Mouse (Mus musculus) limb, embryonic 15.5 days (tissue): ENCODE measurements around the gene Icam1. TPM values are rescaled to one million over a fixed set of nuclear protein-coding genes. Genes with fewer than 3 reads are reported as not detected.
A peak's percentile ranks its signal among the peaks of the same experiment; 100 is the strongest.

Source experiments
- ATAC-seq: fragments of 200-750 bp; cut with Nextera tagmentation; 2 replicates; pipeline ENCODE4 v1.8.0; 2017; ENCODE audit warnings: low read depth, moderate TSS enrichment; ENCODE audit not compliant: insufficient number of reproducible peaks, low FRiP score, low TSS enrichment
- H3K27ac ChIP-seq: fragments of 300-500 bp; sonication (generic); 2 replicates; pipeline ENCODE4 v1.5.1; 2015; ENCODE audit warnings: moderate library complexity, mild to moderate bottlenecking, inconsistent platforms
- H3K27me3 ChIP-seq: fragments of 300-500 bp; sonication (generic); 2 replicates; pipeline ENCODE4 v1.6.1; 2015; ENCODE audit warnings: inconsistent platforms
- H3K36me3 ChIP-seq: fragments of 300-500 bp; sonication (generic); 2 replicates; pipeline ENCODE4 v1.6.1; 2015; ENCODE audit warnings: inconsistent platforms
- H3K4me1 ChIP-seq: fragments of 300-500 bp; sonication (generic); 2 replicates; pipeline ENCODE4 v1.6.1; 2015; ENCODE audit warnings: inconsistent platforms
- H3K4me2 ChIP-seq: fragments of 300-500 bp; sonication (generic); 2 replicates; pipeline ENCODE4 v1.6.1; 2015; ENCODE audit warnings: mild to moderate bottlenecking, inconsistent platforms
- H3K4me3 ChIP-seq: fragments of 300-500 bp; sonication (generic); 2 replicates; pipeline ENCODE4 v1.5.1; 2015; ENCODE audit warnings: mild to moderate bottlenecking, inconsistent platforms
- H3K9ac ChIP-seq: fragments of 300-500 bp; sonication (generic); 2 replicates; pipeline ENCODE4 v1.6.1; 2015; ENCODE audit warnings: inconsistent platforms
- H3K9me3 ChIP-seq: fragments of 300-500 bp; sonication (generic); 2 replicates; pipeline ENCODE4 v1.6.1; 2016; ENCODE audit warnings: inconsistent platforms
- whole genome bisulfite sequencing: fragments of 180-500 bp; shearing (Covaris S2); methylation state at CpG from one replicate; pipeline ENCODE4 v1.1.7; 2015; 5-methylcytosine and 5-hydroxymethylcytosine counted together
- polyA plus RNA-seq: library from polyadenylated mRNA; unstranded; fragments of >200 nt; fragmentation: Nextera tagmentation; extraction: Ambion mirVana; gene quantifications from 2 replicates; pipeline ENCODE4 v1.2.1, GENCODE M21; 2015

Icam1 gene
- polyA plus RNA-seq, 1 experiment from 2014 or later = 23.4 TPM

DNA sequence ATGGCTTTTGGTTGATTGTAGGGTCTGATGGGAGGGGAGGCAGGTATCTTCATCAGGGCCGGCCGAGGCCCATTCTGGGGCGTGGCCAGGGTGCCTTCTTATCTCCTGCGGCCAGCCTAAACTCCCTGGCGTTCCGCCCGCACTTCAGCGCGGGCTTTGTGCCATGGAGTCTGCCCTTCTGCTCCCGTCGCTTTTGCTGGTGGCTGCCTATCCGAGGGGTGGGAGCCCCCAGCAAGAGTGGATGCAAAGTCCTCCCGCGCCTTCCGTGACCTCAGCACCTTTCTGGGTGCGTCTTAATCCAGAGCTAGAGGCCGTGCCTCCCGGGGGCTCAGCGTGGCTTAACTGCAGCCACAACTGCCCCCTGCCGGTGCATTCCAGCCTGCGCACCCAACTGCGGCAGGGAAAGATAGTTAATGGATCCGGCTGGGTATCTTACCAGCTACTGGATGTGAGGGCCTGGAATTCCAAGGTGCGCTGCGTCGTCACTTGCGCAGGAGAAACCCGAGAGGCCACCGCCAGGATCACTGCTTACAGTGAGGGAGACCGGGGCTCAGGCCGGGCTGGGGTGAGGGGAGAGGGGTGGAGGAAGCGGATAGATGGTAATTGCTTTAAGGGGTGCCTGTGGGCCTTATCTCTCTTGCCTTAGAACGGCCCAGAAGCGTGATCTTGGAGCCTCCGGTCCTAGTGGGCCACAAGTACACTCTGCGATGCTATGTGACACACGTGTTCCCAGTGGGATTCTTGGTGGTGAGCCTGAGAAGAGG is 13.7 kb downstream of the Icam1 start, which contains the start of gene Icam4:
Icam4 (plus strand) TSS at position 83 of the 764 bp plus-strand sequence.
- Histone ChIP-seq H3K27ac (no peak within 1 kb of the TSS), H3K4me1 (peaks cover 45% of the 10 kb centered on the region), H3K9me3 (no peaks in the 10 kb centered on the region), H3K36me3 (peaks cover 11% of the 10 kb centered on the region; the same call in 1 of the 2 replicates), H3K27me3 (peaks cover 61% of the 10 kb centered on the region), H3K4me2 (peak within 1 kb of the TSS; percentile 98), H3K4me3 (peak within 1 kb of the TSS; percentile 54), H3K9ac (0 out of 2 replicates have a peak within 1 kb of the TSS, but pooled peaks have one; percentile 14)
- 3% methylated on average over 37 of the region's 37 CpGs for WGBS
- ATAC-seq = no peak

DNA sequence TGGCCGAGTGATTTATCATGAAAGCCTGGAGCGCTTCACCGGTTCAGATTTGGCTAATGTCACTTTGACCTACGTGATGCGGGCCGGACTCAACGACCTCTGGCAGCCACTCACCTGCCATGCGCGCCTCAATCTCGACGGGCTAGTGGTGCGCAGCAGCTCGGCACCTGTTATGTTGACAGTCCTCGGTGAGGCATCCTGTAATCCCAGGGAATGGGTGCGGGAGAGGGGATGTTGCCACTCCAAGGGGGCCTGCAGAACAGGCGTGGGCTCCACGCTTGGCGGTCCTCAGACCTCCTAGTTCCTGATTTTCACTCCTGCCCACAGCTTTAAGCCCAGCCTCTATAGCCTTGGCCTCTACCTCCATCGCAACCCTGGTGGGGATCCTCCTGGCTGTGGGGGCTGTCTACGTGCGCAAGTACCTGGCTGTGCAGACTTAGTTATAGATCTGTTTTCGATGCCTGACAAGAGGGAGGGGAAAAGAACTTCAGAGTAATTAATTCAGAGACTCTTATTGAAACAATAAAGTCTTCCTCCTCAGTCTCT is 14.3 kb downstream of the Icam1 start:
- H3K27me3 ChIP-seq = peaks cover 68% of the 10 kb centered on the region
- no peak for ATAC-seq
- peaks cover 50% of the 10 kb centered on the region for H3K4me1 ChIP-seq
- 23% methylated on average over 22 of the region's 22 CpGs for WGBS
- H3K4me3 ChIP-seq = peak overlapping the region; percentile 54
- peak overlapping the region; percentile 98 for H3K4me2 ChIP-seq
- no peak overlapping the region for H3K27ac ChIP-seq
- peaks cover 11% of the 10 kb centered on the region; the same call in 1 of the 2 replicates for H3K36me3 ChIP-seq
- no peak overlapping the region for H3K9ac ChIP-seq
- H3K9me3 ChIP-seq = no peaks in the 10 kb centered on the region

DNA sequence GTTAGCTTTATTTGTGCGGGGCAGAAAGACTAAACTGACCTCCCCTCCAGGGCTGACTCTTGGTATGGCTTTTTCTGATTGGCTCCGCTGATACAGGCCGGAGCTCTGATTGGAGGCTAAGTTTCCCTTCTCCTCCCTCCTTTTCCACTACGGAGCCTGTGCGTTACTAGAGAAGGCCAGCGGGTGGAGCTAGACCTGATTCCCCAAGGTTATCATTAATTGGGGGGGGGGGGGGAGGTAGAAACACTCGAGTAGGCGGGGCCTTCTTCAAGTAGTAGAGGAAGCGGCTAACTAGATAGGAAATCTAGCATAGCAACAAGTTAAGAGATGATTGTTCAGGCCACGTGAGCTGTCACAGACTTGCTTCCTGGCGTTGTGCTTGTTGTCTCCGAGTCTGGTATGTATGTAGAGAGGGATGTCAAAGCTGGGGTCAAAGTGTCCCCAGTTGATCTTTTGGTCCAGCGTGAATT is 15.0 kb downstream of the Icam1 start:
- H3K9ac ChIP-seq = 0 out of 2 replicates have a peak overlapping the region, but pooled peaks have one; percentile 2
- peaks cover 74% of the 10 kb centered on the region for H3K27me3 ChIP-seq
- H3K36me3 ChIP-seq = peaks cover 11% of the 10 kb centered on the region; the same call in 1 of the 2 replicates
- peak overlapping the region; percentile 98 for H3K4me2 ChIP-seq
- peaks cover 53% of the 10 kb centered on the region for H3K4me1 ChIP-seq
- peak; percentile 53; the same call in 1 of the 2 replicates for ATAC-seq
- peak overlapping the region; percentile 40 for H3K27ac ChIP-seq
- WGBS = 2% methylated on average over 13 of the region's 13 CpGs
- H3K9me3 ChIP-seq = no peaks in the 10 kb centered on the region
- peak overlapping the region; percentile 54 for H3K4me3 ChIP-seq

DNA sequence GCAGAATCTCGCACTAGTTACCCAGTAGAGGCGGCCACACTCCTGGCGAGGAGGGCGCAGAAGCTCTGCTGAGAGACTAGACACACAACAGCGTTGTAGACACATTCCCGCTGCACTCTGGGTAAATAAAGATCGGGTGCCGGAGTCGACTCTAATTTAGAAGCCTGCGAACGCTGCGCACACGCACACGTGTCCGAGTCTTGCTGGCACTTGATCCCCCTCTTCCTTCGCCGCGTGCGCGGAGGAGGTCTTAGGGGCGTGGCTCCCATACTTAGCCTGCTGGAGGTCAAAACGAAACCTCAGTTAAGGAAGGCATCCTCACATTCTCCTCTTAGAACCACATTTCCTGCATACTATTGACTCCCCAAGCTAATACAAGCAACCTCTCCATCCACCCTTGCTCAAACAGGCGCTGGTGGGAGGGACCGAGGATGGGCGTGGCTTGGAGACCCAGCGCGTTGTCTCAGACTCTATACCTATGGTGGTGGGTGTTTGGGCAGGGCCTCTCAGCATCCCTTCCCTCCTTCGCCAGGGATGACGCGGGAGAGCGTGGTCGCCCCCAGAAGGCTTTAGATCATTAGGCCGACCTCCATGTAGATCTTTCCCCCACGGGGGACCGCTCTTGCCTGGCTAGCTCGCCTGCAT is 15.6 kb downstream of the Icam1 start:
- Histone ChIP-seq H3K36me3 (peaks cover 11% of the 10 kb centered on the region; the same call in 1 of the 2 replicates), H3K4me3 (peak overlapping the region; percentile 54), H3K27me3 (peaks cover 80% of the 10 kb centered on the region), H3K4me2 (peak overlapping the region; percentile 98), H3K4me1 (peaks cover 57% of the 10 kb centered on the region), H3K9me3 (no peaks in the 10 kb centered on the region), H3K9ac (0 out of 2 replicates have a peak overlapping the region, but pooled peaks have one; percentile 2), H3K27ac (peak overlapping the region; percentile 40)
- WGBS = under 1% methylated on average over 36 of the region's 36 CpGs
- ATAC-seq = peak; percentile 3; the same call in 1 of the 2 replicates

DNA sequence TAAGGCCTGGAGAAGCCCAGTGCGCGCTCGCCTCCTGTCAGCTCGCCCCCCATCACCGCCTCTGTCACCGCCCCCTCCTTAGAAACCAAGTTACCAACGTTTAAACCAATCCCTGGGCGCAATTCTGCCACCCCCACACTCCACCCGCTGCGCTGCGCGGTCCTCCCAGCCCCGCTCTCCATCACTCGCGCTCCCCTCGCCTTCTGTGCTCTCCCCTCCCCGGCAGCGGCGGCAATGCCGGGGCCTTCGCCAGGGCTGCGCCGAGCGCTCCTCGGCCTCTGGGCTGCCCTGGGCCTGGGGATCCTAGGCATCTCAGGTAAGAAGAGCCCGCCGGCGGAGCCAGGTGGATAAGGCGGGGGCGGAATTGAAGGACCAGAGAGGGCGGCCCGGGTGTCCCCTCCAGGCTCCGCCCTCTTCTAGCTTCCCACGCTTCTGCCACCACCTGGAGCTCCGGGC is 16.1 kb downstream of the Icam1 start, which contains the start of gene Icam5:
Icam5 (plus strand) TSS at position 178 of the 456 bp plus-strand sequence.
- peak within 1 kb of the TSS; percentile 31; the same call in 1 of the 2 replicates for H3K9ac ChIP-seq
- peaks cover 63% of the 10 kb centered on the region for H3K4me1 ChIP-seq
- under 1% methylated on average over 35 of the region's 35 CpGs for WGBS
- peaks cover 86% of the 10 kb centered on the region for H3K27me3 ChIP-seq
- H3K4me3 ChIP-seq = peak within 1 kb of the TSS; percentile 54
- H3K36me3 ChIP-seq = peaks cover 6% of the 10 kb centered on the region; the same call in 1 of the 2 replicates
- no peaks in the 10 kb centered on the region for H3K9me3 ChIP-seq
- ATAC-seq = no peak
- peak within 1 kb of the TSS; percentile 40 for H3K27ac ChIP-seq
- H3K4me2 ChIP-seq = peak within 1 kb of the TSS; percentile 99

DNA sequence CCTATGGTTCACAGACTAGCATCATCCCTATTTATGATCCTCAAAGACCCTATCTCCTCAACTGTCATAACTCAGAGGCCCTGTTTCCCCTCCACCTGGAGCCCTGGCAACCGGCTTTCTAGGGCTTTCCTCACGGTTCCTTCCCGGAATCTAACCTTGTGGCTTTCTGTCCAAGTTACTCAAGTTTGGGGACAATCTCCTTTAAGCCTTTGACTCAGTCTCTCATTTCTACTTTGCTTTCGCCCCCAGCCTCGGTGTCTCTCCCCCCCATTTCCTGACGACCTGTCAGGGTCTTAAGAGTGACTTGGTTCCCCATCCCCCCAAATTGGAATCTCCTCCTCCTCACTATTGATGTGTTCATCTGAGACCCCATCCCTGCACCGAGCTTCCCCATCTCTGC is 16.7 kb downstream of the Icam1 start:
- no peak for ATAC-seq
- WGBS = 5% methylated on average over 7 of the region's 7 CpGs
- Histone ChIP-seq H3K9ac (no peak overlapping the region), H3K36me3 (0 out of 2 replicates have a peak, but pooled peaks cover 1% of the 10 kb centered on the region), H3K4me3 (peak overlapping the region; percentile 54), H3K4me2 (peak overlapping the region; percentile 99), H3K27ac (no peak overlapping the region), H3K27me3 (peaks cover 88% of the 10 kb centered on the region), H3K9me3 (no peaks in the 10 kb centered on the region), H3K4me1 (peaks cover 68% of the 10 kb centered on the region)

DNA sequence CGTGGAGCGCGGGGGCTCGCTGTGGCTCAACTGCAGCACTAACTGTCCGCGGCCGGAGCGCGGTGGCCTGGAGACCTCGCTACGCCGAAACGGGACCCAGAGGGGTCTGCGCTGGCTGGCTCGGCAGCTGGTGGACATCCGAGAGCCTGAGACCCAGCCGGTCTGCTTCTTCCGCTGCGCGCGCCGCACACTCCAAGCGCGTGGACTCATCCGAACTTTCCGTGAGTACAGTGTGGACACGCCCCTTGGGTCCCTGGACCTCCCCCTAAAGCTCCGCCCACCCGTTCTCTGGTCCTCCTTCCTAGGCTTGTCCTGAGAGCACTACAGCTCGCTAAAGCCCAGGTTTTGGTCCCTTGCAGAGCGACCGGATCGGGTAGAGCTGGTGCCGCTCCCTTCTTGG is 17.4 kb downstream of the Icam1 start:
- Histone ChIP-seq H3K9me3 (no peaks in the 10 kb centered on the region), H3K27me3 (peaks cover 93% of the 10 kb centered on the region), H3K36me3 (no peaks in the 10 kb centered on the region), H3K27ac (no peak overlapping the region), H3K4me2 (peak overlapping the region; percentile 99), H3K4me3 (peak overlapping the region; percentile 54), H3K9ac (0 out of 2 replicates have a peak overlapping the region, but pooled peaks have one; percentile 26), H3K4me1 (peaks cover 73% of the 10 kb centered on the region)
- 1% methylated on average over 34 of the region's 34 CpGs for WGBS
- peak; percentile 52; the same call in 1 of the 2 replicates for ATAC-seq

DNA sequence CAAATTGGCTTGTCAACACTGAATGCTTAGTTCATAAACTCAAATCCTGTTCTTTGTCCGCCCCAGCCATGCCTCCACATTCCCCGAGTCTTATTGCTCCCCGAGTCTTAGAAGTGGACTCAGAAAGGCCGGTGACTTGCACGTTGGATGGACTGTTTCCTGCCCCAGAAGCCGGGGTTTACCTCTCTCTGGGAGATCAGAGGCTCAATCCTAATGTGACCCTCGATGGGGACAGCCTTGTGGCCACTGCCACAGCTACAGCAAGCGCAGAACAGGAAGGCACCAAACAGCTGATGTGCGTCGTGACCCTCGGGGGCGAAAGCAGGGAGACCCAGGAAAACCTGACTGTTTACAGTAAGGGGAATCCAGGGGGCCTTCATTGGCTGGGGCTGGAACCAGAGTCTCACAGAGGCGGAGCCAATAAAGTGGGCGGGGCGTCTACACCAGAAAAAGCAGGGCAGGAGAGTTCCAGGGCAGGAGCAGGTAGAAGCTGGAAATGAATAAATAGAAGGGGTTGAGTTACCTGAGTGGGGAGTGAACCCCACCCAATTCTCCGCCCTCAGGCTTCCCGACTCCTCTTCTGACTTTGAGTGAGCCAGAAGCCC is 18.8 kb downstream of the Icam1 start:
- peaks cover 93% of the 10 kb centered on the region for H3K27me3 ChIP-seq
- 4% methylated on average over 17 of the region's 17 CpGs for WGBS
- H3K4me1 ChIP-seq = peaks cover 68% of the 10 kb centered on the region
- ATAC-seq = no peak
- H3K4me3 ChIP-seq = no peak overlapping the region; the same call in 1 of the 2 replicates
- peak overlapping the region; percentile 4; the same call in 1 of the 2 replicates for H3K4me2 ChIP-seq
- H3K9ac ChIP-seq = no peak overlapping the region
- no peak overlapping the region for H3K27ac ChIP-seq
- H3K9me3 ChIP-seq = no peaks in the 10 kb centered on the region
- no peaks in the 10 kb centered on the region for H3K36me3 ChIP-seq

DNA sequence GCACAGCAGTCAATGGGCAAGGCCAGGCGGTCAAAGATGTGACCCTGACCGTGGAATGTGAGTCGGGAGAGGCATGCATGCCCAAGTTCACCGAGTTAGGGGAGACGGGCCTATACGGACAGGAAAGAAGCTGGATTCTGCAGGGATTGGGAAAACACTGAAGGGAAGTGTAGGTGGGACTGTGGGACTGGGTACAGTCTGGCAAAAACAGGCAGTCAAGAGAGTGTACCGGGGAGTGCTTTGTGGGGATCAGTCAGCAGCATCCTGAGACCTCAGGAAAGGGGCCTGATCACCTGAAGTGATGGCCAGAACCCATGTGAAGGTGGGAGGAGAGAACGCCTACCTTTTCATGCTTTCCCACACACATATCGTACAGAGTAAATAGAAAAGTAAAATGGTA is 19.8 kb downstream of the Icam1 start:
- H3K4me1 ChIP-seq = peaks cover 58% of the 10 kb centered on the region
- H3K27me3 ChIP-seq = peaks cover 92% of the 10 kb centered on the region
- WGBS = 22% methylated on average over 9 of the region's 9 CpGs
- no peak overlapping the region for H3K9ac ChIP-seq
- H3K9me3 ChIP-seq = no peaks in the 10 kb centered on the region
- no peak overlapping the region for H3K4me3 ChIP-seq
- H3K27ac ChIP-seq = no peak overlapping the region
- no peaks in the 10 kb centered on the region for H3K36me3 ChIP-seq
- no peak for ATAC-seq
- no peak overlapping the region for H3K4me2 ChIP-seq

DNA sequence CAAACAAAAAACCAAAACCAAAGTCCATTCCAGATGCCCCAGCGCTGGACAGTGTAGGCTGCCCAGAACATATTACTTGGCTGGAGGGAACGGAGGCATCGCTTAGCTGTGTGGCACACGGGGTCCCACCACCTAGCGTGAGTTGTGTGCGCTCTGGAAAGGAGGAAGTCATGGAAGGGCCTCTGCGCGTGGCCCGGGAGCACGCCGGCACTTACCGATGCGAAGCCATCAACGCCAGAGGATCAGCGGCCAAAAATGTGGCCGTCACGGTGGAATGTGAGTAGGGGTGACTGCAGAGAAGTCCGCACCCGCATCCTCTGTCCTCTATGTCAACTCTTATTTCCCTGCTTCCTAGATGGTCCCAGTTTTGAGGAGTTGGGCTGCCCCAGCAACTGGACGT is 20.4 kb downstream of the Icam1 start:
- Histone ChIP-seq H3K36me3 (no peaks in the 10 kb centered on the region), H3K4me2 (no peak overlapping the region), H3K9me3 (no peaks in the 10 kb centered on the region), H3K9ac (no peak overlapping the region), H3K4me1 (peaks cover 52% of the 10 kb centered on the region), H3K27me3 (peaks cover 93% of the 10 kb centered on the region), H3K27ac (no peak overlapping the region), H3K4me3 (no peak overlapping the region)
- ATAC-seq = no peak
- 11% methylated on average over 20 of the region's 20 CpGs for WGBS

DNA sequence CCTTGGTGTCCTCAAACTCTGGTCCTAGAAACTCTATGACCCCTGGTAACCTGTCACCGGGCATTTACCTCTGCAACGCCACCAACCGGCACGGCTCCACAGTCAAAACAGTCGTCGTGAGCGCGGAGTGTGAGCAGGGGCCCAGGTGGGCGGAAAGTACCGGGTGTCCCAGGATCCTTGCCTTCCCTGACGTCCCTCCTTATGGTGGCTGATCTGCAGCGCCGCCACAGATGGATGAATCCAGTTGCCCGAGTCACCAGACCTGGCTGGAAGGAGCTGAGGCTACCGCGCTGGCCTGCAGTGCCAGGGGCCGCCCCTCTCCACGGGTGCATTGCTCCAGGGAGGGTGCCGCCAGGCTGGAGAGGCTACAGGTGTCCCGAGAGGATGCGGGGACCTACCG is 20.9 kb downstream of the Icam1 start:
- no peak overlapping the region for H3K27ac ChIP-seq
- H3K36me3 ChIP-seq = no peaks in the 10 kb centered on the region
- peak overlapping the region; percentile 40 for H3K4me3 ChIP-seq
- no peak overlapping the region for H3K9ac ChIP-seq
- H3K27me3 ChIP-seq = peaks cover 88% of the 10 kb centered on the region
- no peak for ATAC-seq
- peak overlapping the region; percentile 70 for H3K4me2 ChIP-seq
- H3K9me3 ChIP-seq = no peaks in the 10 kb centered on the region
- peaks cover 48% of the 10 kb centered on the region for H3K4me1 ChIP-seq
- 2% methylated on average over 22 of the region's 22 CpGs for WGBS
